Mouse (Mus musculus) forebrain, embryonic 16.5 days (tissue): ENCODE results near the gene Cdh13. TPM values are rescaled to one million over a fixed set of nuclear protein-coding genes. Genes with fewer than 3 reads are reported as not detected.

Experiments
- ATAC-seq: fragments of 200-750 bp; cut with Nextera tagmentation; 2 replicates; pipeline ENCODE4 v1.8.0; 2017; ENCODE audit warnings: mild to moderate bottlenecking, moderate library complexity
- H3K27ac ChIP-seq: fragments of 300-500 bp; sonication (generic); 2 replicates; pipeline ENCODE4 v1.5.1; 2014; ENCODE audit warnings: low read length, control low read depth
- H3K27me3 ChIP-seq: fragments of 300-500 bp; sonication (generic); replicated peaks from 2 replicates; pipeline ENCODE4 v1.6.1; 2014; ENCODE audit warnings: low read length; ENCODE audit not compliant: control insufficient read depth, insufficient read depth
- H3K36me3 ChIP-seq: fragments of 300-500 bp; sonication (generic); 2 replicates; pipeline ENCODE4 v1.6.1; 2014; ENCODE audit not compliant: control insufficient read depth, insufficient read depth
- H3K4me1 ChIP-seq: fragments of 300-500 bp; sonication (generic); replicated peaks from 2 replicates; pipeline ENCODE4 v1.6.1; 2014; ENCODE audit warnings: low read length; ENCODE audit not compliant: control insufficient read depth, insufficient read depth
- H3K4me2 ChIP-seq: fragments of 300-500 bp; sonication (generic); 2 replicates; pipeline ENCODE4 v1.6.1; 2014; ENCODE audit warnings: mild to moderate bottlenecking, low read length, control low read depth
- H3K4me3 ChIP-seq: fragments of 300-500 bp; sonication (generic); replicated peaks from 2 replicates; pipeline ENCODE4 v1.5.1; 2014; ENCODE audit warnings: mild to moderate bottlenecking, low read length, control low read depth
- H3K9ac ChIP-seq: fragments of 300-500 bp; sonication (generic); replicated peaks from 2 replicates; pipeline ENCODE4 v1.6.1; 2014; ENCODE audit warnings: low read depth, low read length, control low read depth
- H3K9me3 ChIP-seq: fragments of 300-500 bp; sonication (generic); 2 replicates; pipeline ENCODE4 v1.6.1; 2016; ENCODE audit warnings: low read length; ENCODE audit not compliant: control insufficient read depth
- WGBS: fragments of 180-500 bp; shearing (Covaris S2); extraction: QIAGEN DNeasy Blood & Tissue Kit; methylation state at CpG from one replicate; pipeline ENCODE4 v1.1.7; 2014; 5-methylcytosine and 5-hydroxymethylcytosine counted together
- polyA plus RNA-seq: library from polyadenylated mRNA; unstranded; fragments of >200 nt; fragmentation: Nextera tagmentation; extraction: Ambion mirVana; gene quantifications from 2 replicates; pipeline ENCODE4 v1.2.1, GENCODE M21; 2015

The Cdh13 gene
- polyA plus RNA-seq, 1 experiment from 2014 or later: 129 TPM

GRCm38 (mm10) chr8:119258642-119259041, 975.1 kb downstream of the Cdh13 start:
- no peak overlapping the region for H3K27ac ChIP-seq
- peaks cover 3% of the 10 kb centered on the region; the same call in 1 of the 2 replicates for H3K9me3 ChIP-seq
- no peak overlapping the region for H3K4me3 ChIP-seq
- peaks cover 3% of the 10 kb centered on the region; the same call in 1 of the 2 replicates for H3K4me1 ChIP-seq
- no peaks in the 10 kb centered on the region for H3K27me3 ChIP-seq
- H3K9ac ChIP-seq: no peak overlapping the region
- no peak overlapping the region for H3K4me2 ChIP-seq
- ATAC-seq: no peak
- WGBS: 38% methylated on average over 11 of the region's 11 CpGs
- H3K36me3 ChIP-seq: no peaks in the 10 kb centered on the region

GRCm38 (mm10) chr8:119263750-119264149, 980.2 kb downstream of the Cdh13 start:
- Histone ChIP-seq H3K4me3 (no peak overlapping the region), H3K36me3 (no peaks in the 10 kb centered on the region), H3K9ac (no peak overlapping the region), H3K4me1 (peaks cover 3% of the 10 kb centered on the region; the same call in 1 of the 2 replicates), H3K4me2 (no peak overlapping the region), H3K9me3 (no peaks in the 10 kb centered on the region), H3K27ac (no peak overlapping the region), H3K27me3 (no peaks in the 10 kb centered on the region)
- no peak for ATAC-seq
- 85% methylated on average over 7 of the region's 7 CpGs for WGBS

- Histone ChIP-seq H3K4me1 (no peaks in the 10 kb centered on the region), H3K9ac (no peak overlapping the region), H3K9me3 (no peaks in the 10 kb centered on the region), H3K27me3 (no peaks in the 10 kb centered on the region), H3K4me2 (no peak overlapping the region), H3K4me3 (no peak overlapping the region), H3K36me3 (no peaks in the 10 kb centered on the region), H3K27ac (no peak overlapping the region)
- WGBS: 90% methylated on average over 4 of the region's 4 CpGs
- ATAC-seq: no peak
These were observed 982.8 kb downstream of the Cdh13 start for GRCm38 (mm10) chr8:119266304-119266703.

GRCm38 (mm10) chr8:119269576-119269975, 986.0 kb downstream of the Cdh13 start:
- Histone ChIP-seq H3K4me2 (no peak overlapping the region), H3K9me3 (no peaks in the 10 kb centered on the region), H3K4me1 (no peaks in the 10 kb centered on the region), H3K27ac (no peak overlapping the region), H3K4me3 (no peak overlapping the region), H3K36me3 (no peaks in the 10 kb centered on the region), H3K27me3 (no peaks in the 10 kb centered on the region), H3K9ac (no peak overlapping the region)
- no peak for ATAC-seq
- 80% methylated on average over 3 of the region's 3 CpGs for WGBS

- Histone ChIP-seq H3K36me3 (no peaks in the 10 kb centered on the region), H3K27me3 (no peaks in the 10 kb centered on the region), H3K4me3 (no peak overlapping the region), H3K4me1 (no peaks in the 10 kb centered on the region), H3K27ac (no peak overlapping the region), H3K4me2 (no peak overlapping the region), H3K9ac (no peak overlapping the region), H3K9me3 (no peaks in the 10 kb centered on the region)
- ATAC-seq: no peak
- 89% methylated on average over 9 of the region's 9 CpGs for WGBS
These were observed 986.8 kb downstream of the Cdh13 start for GRCm38 (mm10) chr8:119270371-119270770.

GRCm38 (mm10) chr8:119272891-119273290, 989.4 kb downstream of the Cdh13 start:
- Histone ChIP-seq H3K4me3 (no peak overlapping the region), H3K9me3 (no peaks in the 10 kb centered on the region), H3K9ac (no peak overlapping the region), H3K4me1 (no peaks in the 10 kb centered on the region), H3K36me3 (no peaks in the 10 kb centered on the region), H3K27ac (no peak overlapping the region), H3K27me3 (no peaks in the 10 kb centered on the region), H3K4me2 (no peak overlapping the region)
- 70% methylated on average over 8 of the region's 8 CpGs for WGBS
- ATAC-seq: no peak

GRCm38 (mm10) chr8:119275442-119275841, 991.9 kb downstream of the Cdh13 start:
- H3K9ac ChIP-seq: no peak overlapping the region
- H3K9me3 ChIP-seq: no peaks in the 10 kb centered on the region
- H3K4me2 ChIP-seq: no peak overlapping the region
- H3K4me3 ChIP-seq: no peak overlapping the region
- ATAC-seq: no peak
- WGBS: 82% methylated on average over 1 of the region's 1 CpGs
- no peaks in the 10 kb centered on the region for H3K27me3 ChIP-seq
- no peak overlapping the region for H3K27ac ChIP-seq
- no peaks in the 10 kb centered on the region for H3K4me1 ChIP-seq
- no peaks in the 10 kb centered on the region for H3K36me3 ChIP-seq

- WGBS: 90% methylated on average over 3 of the region's 3 CpGs
- no peak for ATAC-seq
- Histone ChIP-seq H3K4me3 (no peak overlapping the region), H3K9ac (no peak overlapping the region), H3K9me3 (no peaks in the 10 kb centered on the region), H3K27ac (no peak overlapping the region), H3K27me3 (no peaks in the 10 kb centered on the region), H3K4me1 (no peaks in the 10 kb centered on the region), H3K4me2 (no peak overlapping the region), H3K36me3 (no peaks in the 10 kb centered on the region)
These were observed 993.5 kb downstream of the Cdh13 start for GRCm38 (mm10) chr8:119277047-119277451.

- no peak overlapping the region for H3K27ac ChIP-seq
- 46% methylated on average over 2 of the region's 2 CpGs for WGBS
- H3K9me3 ChIP-seq: no peaks in the 10 kb centered on the region
- no peak overlapping the region for H3K4me2 ChIP-seq
- ATAC-seq: no peak
- no peak overlapping the region for H3K9ac ChIP-seq
- no peak overlapping the region for H3K4me3 ChIP-seq
- no peaks in the 10 kb centered on the region for H3K27me3 ChIP-seq
- H3K4me1 ChIP-seq: no peaks in the 10 kb centered on the region
- no peaks in the 10 kb centered on the region for H3K36me3 ChIP-seq
These were observed 998.2 kb downstream of the Cdh13 start for GRCm38 (mm10) chr8:119281761-119282160.

- 66% methylated on average over 9 of the region's 9 CpGs for WGBS
- H3K4me2 ChIP-seq: no peak overlapping the region
- H3K4me3 ChIP-seq: no peak overlapping the region
- H3K9ac ChIP-seq: no peak overlapping the region
- ATAC-seq: no peak
- no peak overlapping the region for H3K27ac ChIP-seq
- no peaks in the 10 kb centered on the region for H3K9me3 ChIP-seq
- no peaks in the 10 kb centered on the region for H3K4me1 ChIP-seq
- H3K36me3 ChIP-seq: no peaks in the 10 kb centered on the region
- no peaks in the 10 kb centered on the region for H3K27me3 ChIP-seq
These were observed 1001.0 kb downstream of the Cdh13 start for GRCm38 (mm10) chr8:119284516-119284915.
